Mouse (Mus musculus): ENCODE results near the gene Prkcq. TPM values are rescaled to one million over a fixed set of nuclear protein-coding genes. Genes with fewer than 3 reads are reported as not detected.
A peak's percentile ranks its signal among the peaks of the same experiment; 100 is the strongest.

The Prkcq gene
- polyA plus RNA-seq, 1 experiment from 2014 or later: 5.9 TPM

DNA sequence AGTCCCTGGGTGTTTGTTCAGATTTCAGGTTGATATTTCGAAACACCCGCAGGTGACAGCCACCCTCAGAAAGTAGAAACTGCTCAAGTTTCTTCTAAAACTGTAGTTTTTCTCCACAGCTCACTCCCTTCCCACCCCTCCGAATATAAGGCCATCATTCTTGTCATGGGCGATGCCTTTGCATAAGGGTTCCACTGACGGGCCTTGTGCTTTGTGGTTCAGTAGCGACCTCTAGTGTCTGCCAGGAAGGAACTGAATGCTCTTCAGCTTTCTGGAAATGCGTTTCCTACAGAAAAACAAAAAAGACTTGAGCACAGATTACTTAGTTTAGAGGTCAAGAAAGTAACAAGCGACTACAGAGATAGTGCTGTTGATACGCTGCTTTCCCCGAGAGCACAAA, 148.3 kb downstream of the Prkcq start:
- no peaks in the 10 kb centered on the region for H3K36me3 ChIP-seq (ENCODE audit: control insufficient read depth, insufficient read depth)
- ATAC-seq (replicated peaks; ENCODE audit: extremely low read depth, insufficient read depth, low FRiP score): no peak
- H3K9ac ChIP-seq (ENCODE audit: low read length): no peak overlapping the region
- H3K4me1 ChIP-seq (ENCODE audit: control insufficient read depth, insufficient read depth, low read length): no peaks in the 10 kb centered on the region
- no peak overlapping the region for H3K27ac ChIP-seq (ENCODE audit: low read length)
- no peak overlapping the region for H3K4me3 ChIP-seq (ENCODE audit: low read length)
- no peaks in the 10 kb centered on the region for H3K27me3 ChIP-seq (ENCODE audit: control insufficient read depth, insufficient read depth, low read length)
- H3K9me3 ChIP-seq (replicated peaks; ENCODE audit: control insufficient read depth, low read length): no peaks in the 10 kb centered on the region
- WGBS: 29% methylated on average over 10 of the region's 10 CpGs
- no peak overlapping the region for H3K4me2 ChIP-seq (ENCODE audit: low read depth, low read length)

DNA sequence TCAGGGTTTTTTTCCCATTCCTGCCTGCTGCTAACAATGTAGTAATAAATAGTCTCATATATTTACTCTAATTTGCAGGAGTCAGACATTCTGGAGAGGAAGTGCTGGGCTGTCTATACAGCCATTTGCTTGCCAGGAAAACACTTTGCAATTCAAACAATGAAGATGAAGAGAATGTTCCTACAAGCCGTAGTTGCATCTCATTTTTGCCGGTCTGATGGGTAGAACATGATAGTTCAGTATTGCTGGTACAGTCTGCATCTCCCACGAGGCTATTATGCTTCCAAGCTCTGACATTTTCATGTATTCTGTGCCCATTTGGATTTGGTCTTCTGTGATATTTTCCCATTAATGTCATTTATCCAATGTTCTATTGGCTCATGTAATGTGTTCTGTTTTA, 150.5 kb downstream of the Prkcq start:
- H3K4me2 ChIP-seq (ENCODE audit: low read depth, low read length): no peak overlapping the region
- H3K4me3 ChIP-seq (ENCODE audit: low read length): no peak overlapping the region
- H3K9me3 ChIP-seq (replicated peaks; ENCODE audit: control insufficient read depth, low read length): no peaks in the 10 kb centered on the region
- no peak for ATAC-seq (replicated peaks; ENCODE audit: extremely low read depth, insufficient read depth, low FRiP score)
- H3K9ac ChIP-seq (ENCODE audit: low read length): no peak overlapping the region
- no peaks in the 10 kb centered on the region for H3K4me1 ChIP-seq (ENCODE audit: control insufficient read depth, insufficient read depth, low read length)
- WGBS: 72% methylated on average over 3 of the region's 3 CpGs
- H3K27ac ChIP-seq (ENCODE audit: low read length): no peak overlapping the region
- no peaks in the 10 kb centered on the region for H3K36me3 ChIP-seq (ENCODE audit: control insufficient read depth, insufficient read depth)
- no peaks in the 10 kb centered on the region for H3K27me3 ChIP-seq (ENCODE audit: control insufficient read depth, insufficient read depth, low read length)

DNA sequence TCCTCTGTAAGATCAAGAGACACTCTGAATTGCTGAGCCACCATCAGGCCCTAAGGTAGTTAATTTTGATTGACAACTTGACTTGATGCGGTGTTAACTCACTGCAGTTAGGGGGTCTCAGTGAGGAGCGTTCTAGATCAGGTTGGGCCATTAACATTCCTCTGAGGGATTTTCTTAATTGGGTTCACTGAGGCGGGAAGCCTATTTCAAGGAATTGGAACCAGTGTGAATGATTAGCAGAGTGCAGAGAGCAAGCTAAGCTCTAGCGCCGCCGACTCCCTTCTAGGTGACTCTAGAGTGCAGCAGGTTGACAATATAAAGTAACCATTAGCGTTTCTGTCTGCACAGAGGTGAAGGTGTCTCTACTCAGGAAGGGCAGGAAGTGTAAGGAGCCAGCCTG, 155.4 kb downstream of the Prkcq start:
- WGBS: 54% methylated on average over 7 of the region's 7 CpGs
- Histone ChIP-seq H3K27ac (ENCODE audit: low read length) (no peak overlapping the region), H3K27me3 (ENCODE audit: control insufficient read depth, insufficient read depth, low read length) (no peaks in the 10 kb centered on the region), H3K9ac (ENCODE audit: low read length) (no peak overlapping the region), H3K9me3 (replicated peaks; ENCODE audit: control insufficient read depth, low read length) (no peaks in the 10 kb centered on the region), H3K4me1 (ENCODE audit: control insufficient read depth, insufficient read depth, low read length) (no peaks in the 10 kb centered on the region), H3K4me3 (ENCODE audit: low read length) (no peak overlapping the region), H3K4me2 (ENCODE audit: low read depth, low read length) (no peak overlapping the region), H3K36me3 (ENCODE audit: control insufficient read depth, insufficient read depth) (no peaks in the 10 kb centered on the region)
- no peak for ATAC-seq (replicated peaks; ENCODE audit: extremely low read depth, insufficient read depth, low FRiP score)

DNA sequence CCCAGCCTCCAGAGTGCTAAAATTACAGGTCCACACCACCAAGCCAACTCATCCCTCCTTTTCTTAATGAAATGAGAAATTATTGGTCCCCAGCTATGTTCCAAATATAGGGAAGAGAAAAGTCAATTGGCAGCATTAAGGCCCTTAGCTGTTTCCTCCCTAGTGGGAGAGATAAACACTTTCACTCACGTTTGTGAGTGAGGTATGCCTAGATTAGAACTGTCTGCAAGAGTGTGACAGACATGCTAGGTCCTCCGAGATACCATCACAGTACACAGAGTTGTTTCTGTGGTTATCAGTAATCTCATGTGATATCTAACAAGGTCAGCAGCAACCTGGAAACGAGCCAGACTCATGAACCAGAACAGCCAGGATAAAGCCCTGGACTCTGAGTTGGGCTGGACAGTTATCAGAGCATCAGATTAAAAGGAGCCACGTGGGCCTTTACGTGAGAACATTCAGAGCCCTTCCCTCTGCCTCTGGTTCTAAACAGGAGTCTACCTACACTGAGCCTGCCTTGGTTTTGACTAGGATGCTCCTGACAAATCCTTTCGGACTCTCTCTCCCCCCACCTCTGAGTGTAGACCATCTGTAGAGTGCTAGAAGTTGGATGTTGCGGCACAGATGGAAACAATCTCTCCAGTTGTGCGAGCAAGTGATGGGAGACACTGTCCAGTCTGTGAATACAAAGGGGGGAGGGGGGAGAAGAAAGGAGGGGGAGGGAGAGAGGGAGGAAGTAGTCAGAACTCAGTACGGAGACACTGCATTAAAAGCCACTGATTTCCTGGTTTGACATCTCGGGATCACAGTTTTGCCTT, 157.7 kb downstream of the Prkcq start:
- Histone ChIP-seq H3K36me3 (ENCODE audit: control insufficient read depth, insufficient read depth) (no peaks in the 10 kb centered on the region), H3K4me3 (ENCODE audit: low read length) (no peak overlapping the region), H3K9ac (ENCODE audit: low read length) (no peak overlapping the region), H3K4me1 (ENCODE audit: control insufficient read depth, insufficient read depth, low read length) (0 out of 2 replicates have a peak, but pooled peaks cover 2% of the 10 kb centered on the region), H3K27me3 (ENCODE audit: control insufficient read depth, insufficient read depth, low read length) (no peaks in the 10 kb centered on the region), H3K27ac (ENCODE audit: low read length) (no peak overlapping the region), H3K4me2 (ENCODE audit: low read depth, low read length) (no peak overlapping the region), H3K9me3 (replicated peaks; ENCODE audit: control insufficient read depth, low read length) (no peaks in the 10 kb centered on the region)
- ATAC-seq (replicated peaks; ENCODE audit: extremely low read depth, insufficient read depth, low FRiP score): no peak
- WGBS: 26% methylated on average over 10 of the region's 10 CpGs

DNA sequence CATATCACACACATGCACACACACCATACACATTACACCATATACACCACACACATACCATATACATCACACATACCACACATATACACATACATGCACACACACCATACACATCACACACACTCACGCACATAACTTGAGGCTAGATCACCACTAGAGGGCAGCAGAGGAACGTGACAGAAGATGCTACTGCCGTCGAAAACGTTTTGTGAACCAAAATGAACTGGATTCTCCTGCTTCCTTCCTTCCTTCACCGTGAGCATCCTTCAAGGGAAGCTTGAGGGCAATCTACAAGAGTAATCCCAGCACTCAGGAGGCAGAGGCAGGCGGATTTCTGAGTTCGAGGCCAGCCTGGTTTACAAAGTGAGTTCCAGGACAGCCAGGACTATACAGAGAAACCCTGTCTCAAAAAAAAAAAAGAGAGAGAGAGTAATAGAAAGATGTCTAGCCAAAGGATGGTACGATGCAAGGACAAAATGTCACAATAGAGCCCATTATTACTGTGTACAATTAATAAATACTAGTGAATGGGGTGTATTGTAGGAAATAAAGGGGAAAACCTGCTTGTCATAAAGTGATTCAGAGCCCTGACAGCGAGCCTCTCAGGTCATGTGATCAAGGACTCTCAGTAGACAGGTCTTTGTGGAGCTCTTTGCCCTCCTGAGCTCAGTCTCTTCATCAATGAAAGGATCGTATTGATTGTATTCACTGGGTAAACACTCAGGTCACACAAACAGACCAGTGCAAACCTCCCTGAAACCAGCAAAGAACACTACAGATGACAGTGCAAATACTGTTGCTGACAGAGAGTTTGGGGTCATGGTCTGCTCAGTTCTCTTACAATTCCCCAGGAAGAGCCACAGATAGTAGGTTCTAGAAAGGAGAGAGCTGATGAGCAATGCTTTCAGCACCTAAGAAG, 159.9 kb downstream of the Prkcq start:
- H3K4me1 ChIP-seq (ENCODE audit: control insufficient read depth, insufficient read depth, low read length): peaks cover 7% of the 10 kb centered on the region; the same call in 1 of the 2 replicates
- no peak overlapping the region for H3K9ac ChIP-seq (ENCODE audit: low read length)
- H3K27me3 ChIP-seq (ENCODE audit: control insufficient read depth, insufficient read depth, low read length): no peaks in the 10 kb centered on the region
- 0 out of 2 replicates have a peak, but pooled peaks have one; percentile 35 for ATAC-seq (replicated peaks; ENCODE audit: extremely low read depth, insufficient read depth, low FRiP score)
- 22% methylated on average over 11 of the region's 11 CpGs for WGBS
- no peaks in the 10 kb centered on the region for H3K36me3 ChIP-seq (ENCODE audit: control insufficient read depth, insufficient read depth)
- no peak overlapping the region for H3K4me2 ChIP-seq (ENCODE audit: low read depth, low read length)
- H3K4me3 ChIP-seq (ENCODE audit: low read length): no peak overlapping the region
- no peak overlapping the region for H3K27ac ChIP-seq (ENCODE audit: low read length)
- no peaks in the 10 kb centered on the region for H3K9me3 ChIP-seq (replicated peaks; ENCODE audit: control insufficient read depth, low read length)

DNA sequence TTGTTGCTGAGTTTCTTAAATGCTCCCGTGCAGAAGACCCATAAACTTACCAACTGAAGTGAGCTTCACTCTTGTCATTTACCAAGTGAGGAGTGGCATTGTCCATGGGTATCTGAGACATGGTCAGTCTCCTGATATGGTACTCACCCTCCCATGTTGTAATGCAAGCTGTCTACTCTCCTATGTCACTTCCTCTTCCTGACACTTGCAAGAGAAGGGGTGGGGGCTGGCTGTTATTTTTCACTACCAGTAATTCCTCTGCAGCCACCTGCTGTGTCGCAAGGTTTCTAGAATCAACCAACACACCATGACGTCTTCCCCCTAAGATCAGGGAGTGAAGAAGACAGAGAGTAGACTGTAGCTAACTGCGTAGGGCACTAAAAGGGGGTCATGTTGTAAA, 160.6 kb downstream of the Prkcq start:
- Histone ChIP-seq H3K9ac (ENCODE audit: low read length) (no peak overlapping the region), H3K36me3 (ENCODE audit: control insufficient read depth, insufficient read depth) (no peaks in the 10 kb centered on the region), H3K27ac (ENCODE audit: low read length) (no peak overlapping the region), H3K4me2 (ENCODE audit: low read depth, low read length) (no peak overlapping the region), H3K4me1 (ENCODE audit: control insufficient read depth, insufficient read depth, low read length) (peaks cover 7% of the 10 kb centered on the region; the same call in 1 of the 2 replicates), H3K4me3 (ENCODE audit: low read length) (no peak overlapping the region), H3K27me3 (ENCODE audit: control insufficient read depth, insufficient read depth, low read length) (no peaks in the 10 kb centered on the region), H3K9me3 (replicated peaks; ENCODE audit: control insufficient read depth, low read length) (no peaks in the 10 kb centered on the region)
- ATAC-seq (replicated peaks; ENCODE audit: extremely low read depth, insufficient read depth, low FRiP score): no peak
- 59% methylated on average over 4 of the region's 4 CpGs for WGBS

DNA sequence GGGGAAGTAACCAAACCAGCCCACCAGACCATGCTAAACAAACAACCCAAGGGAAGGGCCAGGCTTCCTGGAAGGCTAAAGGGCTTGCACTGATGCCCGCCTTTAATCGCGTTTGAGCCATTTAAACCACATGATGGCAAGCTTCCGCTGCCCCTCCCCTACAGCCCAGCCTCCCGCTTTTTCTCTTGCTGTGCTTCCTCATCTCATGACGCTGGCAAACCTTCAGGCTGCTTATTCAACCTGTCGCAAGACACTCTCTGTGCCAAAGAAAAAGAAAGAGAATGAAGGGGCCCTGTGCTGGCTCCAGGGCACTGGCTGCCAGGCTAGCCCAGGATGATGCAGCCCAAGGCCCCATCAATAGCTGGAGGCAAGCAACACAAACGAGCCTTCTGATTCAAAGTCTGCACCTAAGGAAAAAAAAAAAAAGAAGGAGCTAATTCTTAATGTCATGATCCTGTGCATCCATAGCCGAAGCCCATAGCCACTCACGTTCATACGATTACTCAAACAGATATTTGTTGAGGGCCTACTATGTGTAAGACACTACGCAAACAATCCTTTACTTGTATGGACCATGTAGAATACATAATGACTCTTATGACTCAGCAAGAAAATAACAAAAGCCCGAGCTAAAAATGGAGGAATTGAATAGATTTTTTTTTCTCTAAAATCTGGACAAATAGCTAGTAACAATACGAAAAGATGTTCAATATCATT, 161.6 kb downstream of the Prkcq start:
- Histone ChIP-seq H3K27ac (ENCODE audit: low read length) (no peak overlapping the region), H3K4me1 (ENCODE audit: control insufficient read depth, insufficient read depth, low read length) (peaks cover 7% of the 10 kb centered on the region; the same call in 1 of the 2 replicates)
- WGBS: 62% methylated on average over 14 of the region's 14 CpGs

DNA sequence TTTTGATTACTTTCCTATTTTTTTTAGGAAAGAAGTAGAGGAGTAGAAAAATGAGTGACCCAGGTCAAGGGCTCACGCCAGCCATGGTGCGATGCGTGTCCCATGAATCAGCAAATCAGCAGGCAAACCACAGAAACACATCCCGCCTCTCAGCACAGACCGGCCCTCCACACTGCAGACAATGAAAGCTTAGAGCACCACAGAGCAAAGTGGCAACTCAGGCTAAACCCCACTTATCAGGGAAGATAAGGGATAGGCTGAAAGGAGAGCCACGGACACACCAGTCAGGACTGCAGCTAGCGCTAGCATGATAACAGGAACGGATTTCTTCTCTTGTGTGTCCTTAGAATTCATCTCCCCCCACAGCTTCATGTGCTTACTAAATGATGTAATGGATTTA, 164.4 kb downstream of the Prkcq start:
- no peak; the same call in 1 of the 2 replicates for ATAC-seq (replicated peaks; ENCODE audit: extremely low read depth, insufficient read depth, low FRiP score)
- H3K27me3 ChIP-seq (ENCODE audit: control insufficient read depth, insufficient read depth, low read length): no peaks in the 10 kb centered on the region
- H3K4me3 ChIP-seq (ENCODE audit: low read length): no peak overlapping the region
- no peaks in the 10 kb centered on the region for H3K36me3 ChIP-seq (ENCODE audit: control insufficient read depth, insufficient read depth)
- H3K27ac ChIP-seq (ENCODE audit: low read length): no peak overlapping the region
- no peak overlapping the region for H3K9ac ChIP-seq (ENCODE audit: low read length)
- H3K9me3 ChIP-seq (replicated peaks; ENCODE audit: control insufficient read depth, low read length): no peaks in the 10 kb centered on the region
- peaks cover 10% of the 10 kb centered on the region; the same call in 1 of the 2 replicates for H3K4me1 ChIP-seq (ENCODE audit: control insufficient read depth, insufficient read depth, low read length)
- peak overlapping the region; percentile 29 for H3K4me2 ChIP-seq (ENCODE audit: low read depth, low read length)
- 9% methylated on average over 8 of the region's 8 CpGs for WGBS

More for the DNA sequence above, 161.6 kb downstream of the Prkcq start:
- Histone ChIP-seq H3K27me3 (ENCODE audit: control insufficient read depth, insufficient read depth, low read length) (no peaks in the 10 kb centered on the region), H3K4me3 (ENCODE audit: low read length) (no peak overlapping the region), H3K36me3 (ENCODE audit: control insufficient read depth, insufficient read depth) (no peaks in the 10 kb centered on the region), H3K4me2 (ENCODE audit: low read depth, low read length) (0 out of 2 replicates have a peak overlapping the region, but pooled peaks have one; percentile 4), H3K9me3 (replicated peaks; ENCODE audit: control insufficient read depth, low read length) (no peaks in the 10 kb centered on the region), H3K9ac (ENCODE audit: low read length) (no peak overlapping the region)
- no peak for ATAC-seq (replicated peaks; ENCODE audit: extremely low read depth, insufficient read depth, low FRiP score)
